Mouse (Mus musculus) myocyte (in vitro differentiated cells): Measurements from ENCODE around the gene Cdca5.

Experiments
- E2F4 ChIP-seq: IDR thresholded peaks from one replicate; pipeline ENCODE4 v1.6.1; 2011; ENCODE audit warnings: mild to moderate bottlenecking, control low read depth, moderate library complexity; ENCODE audit not compliant: insufficient read depth
- MAX ChIP-seq: IDR thresholded peaks from one replicate; pipeline ENCODE4 v1.6.1; 2011; ENCODE audit warnings: low read depth, mild to moderate bottlenecking, control low read depth
- MYOD1 ChIP-seq, 3 experiments: IDR thresholded peaks; one replicate each; pipeline ENCODE4 v1.6.1; 2011; ENCODE audit warnings: control low read depth in 2 of 3, low read depth in 2 of 3, mild to moderate bottlenecking in 2 of 3, moderate library complexity in 1 of 3; ENCODE audit not compliant: insufficient read length in 2 of 3, control insufficient read depth in 1 of 3
- MYOG ChIP-seq, 3 experiments: IDR thresholded peaks; one replicate each; pipeline ENCODE4 v1.6.1; 2011; ENCODE audit warnings: control low read depth in 2 of 3, low read depth in 2 of 3, mild to moderate bottlenecking in 2 of 3; ENCODE audit not compliant: insufficient read length in 2 of 3, control insufficient read depth in 1 of 3, insufficient read depth in 1 of 3
- POLR2A ChIP-seq: IDR thresholded peaks from one replicate; pipeline ENCODE4 v1.6.1; 2011; ENCODE audit warnings: low read depth, mild to moderate bottlenecking, control low read depth, moderate library complexity; ENCODE audit not compliant: insufficient read length
- POLR2AphosphoS2 ChIP-seq: IDR thresholded peaks from one replicate; pipeline ENCODE4 v1.6.1; 2011; ENCODE audit warnings: low read depth, control low read depth; ENCODE audit not compliant: insufficient read length
- REST ChIP-seq: IDR thresholded peaks from one replicate; pipeline ENCODE4 v1.6.1; 2011; ENCODE audit warnings: mild to moderate bottlenecking, control low read depth, moderate library complexity; ENCODE audit not compliant: insufficient read depth, insufficient read length
- SRF ChIP-seq: IDR thresholded peaks from one replicate; pipeline ENCODE4 v1.6.1; 2011; ENCODE audit warnings: low read depth; ENCODE audit not compliant: control insufficient read depth, insufficient read length
- TCF12 ChIP-seq: IDR thresholded peaks from one replicate; pipeline ENCODE4 v1.6.1; 2011; ENCODE audit warnings: mild to moderate bottlenecking, control low read depth; ENCODE audit not compliant: poor library complexity, insufficient read depth, severe bottlenecking
- TCF3 ChIP-seq: IDR thresholded peaks from one replicate; pipeline ENCODE4 v1.6.1; 2011; ENCODE audit warnings: low read depth, control low read depth; ENCODE audit not compliant: insufficient read length
- USF1 ChIP-seq: IDR thresholded peaks from one replicate; pipeline ENCODE4 v1.6.1; 2011; ENCODE audit warnings: low read depth, mild to moderate bottlenecking, control low read depth, moderate library complexity

DNA sequence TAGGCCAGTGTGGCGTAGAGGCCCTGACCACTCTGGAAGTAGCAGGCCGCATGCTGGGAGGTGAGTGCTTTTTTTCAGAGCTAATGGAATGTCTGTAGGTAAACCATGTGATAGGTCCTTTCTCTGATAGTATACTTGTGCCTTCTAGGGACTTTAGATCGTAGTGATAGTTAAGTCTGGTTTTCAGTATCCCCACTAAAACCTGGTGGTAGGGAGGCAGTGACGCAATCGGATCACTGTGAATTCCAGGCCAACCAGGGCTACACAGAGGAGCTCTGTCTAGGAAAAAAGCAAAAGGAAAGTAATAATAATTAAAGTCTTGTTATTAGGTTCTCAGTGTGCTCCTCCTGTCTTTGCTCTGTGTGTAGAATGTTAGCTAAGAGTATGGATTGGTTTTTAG is 26.3 kb upstream of the Cdca5 start:
- TF ChIP-seq POLR2A (no peak), MYOG (IDR thresholded peaks at IDR 0.05; ENCODE audit: control insufficient read depth in 1 of 3, insufficient read depth in 1 of 3, insufficient read length in 2 of 3, low read depth in 2 of 3) (no peak), MAX (no peak), POLR2AphosphoS2 (no peak), MYOD1 (IDR thresholded peaks at IDR 0.05; ENCODE audit: control insufficient read depth in 1 of 3, insufficient read length in 2 of 3, low read depth in 2 of 3) (no peak), TCF12 (no peak), USF1 (no peak), E2F4 (no peak), SRF (no peak), TCF3 (no peak), REST (no peak)
